Mouse (Mus musculus) intestine, embryonic 14.5 days (tissue): ENCODE measurements around the gene Dusp27. TPM values are rescaled to one million over a fixed set of nuclear protein-coding genes. Genes with fewer than 3 reads are reported as not detected.

ENCODE experiments used
- ATAC-seq: fragments of 200-750 bp; cut with Nextera tagmentation; replicated peaks from 2 replicates; pipeline ENCODE4 v1.8.0; 2017; ENCODE audit warnings: low read depth, moderate number of reproducible peaks, moderate TSS enrichment, moderate library complexity; ENCODE audit not compliant: low FRiP score, low TSS enrichment
- DNase-seq: peaks from one replicate; pipeline ENCODE4 v3.0.0-alpha.2; 2018; ENCODE audit warnings: low spot score
- H3K27ac ChIP-seq: fragments of 300-500 bp; sonication (generic); 2 replicates; pipeline ENCODE4 v1.5.1; 2014; ENCODE audit warnings: low read depth, mild to moderate bottlenecking, control low read depth
- H3K27me3 ChIP-seq: fragments of 300-500 bp; sonication (generic); replicated peaks from 2 replicates; pipeline ENCODE4 v1.6.1; 2014; ENCODE audit warnings: low read length, control low read depth; ENCODE audit not compliant: control insufficient read depth, insufficient read depth
- H3K36me3 ChIP-seq: fragments of 300-500 bp; sonication (generic); 2 replicates; pipeline ENCODE4 v1.6.1; 2014; ENCODE audit warnings: low read length, control low read depth; ENCODE audit not compliant: control insufficient read depth, insufficient read depth
- H3K4me1 ChIP-seq: fragments of 300-500 bp; sonication (generic); replicated peaks from 2 replicates; pipeline ENCODE4 v1.6.1; 2014; ENCODE audit warnings: low read length, control low read depth, mixed read lengths; ENCODE audit not compliant: control insufficient read depth, insufficient read depth
- H3K4me2 ChIP-seq: fragments of 300-500 bp; sonication (generic); 2 replicates; pipeline ENCODE4 v1.6.1; 2014; ENCODE audit warnings: low read length
- H3K4me3 ChIP-seq: fragments of 300-500 bp; sonication (generic); 2 replicates; pipeline ENCODE4 v1.5.1; 2014; ENCODE audit warnings: low read depth, low read length, control low read depth, mixed read lengths
- H3K9ac ChIP-seq: fragments of 300-500 bp; sonication (generic); 2 replicates; pipeline ENCODE4 v1.6.1; 2014; ENCODE audit warnings: mild to moderate bottlenecking, low read length
- H3K9me3 ChIP-seq: fragments of 300-500 bp; sonication (generic); 2 replicates; pipeline ENCODE4 v1.6.1; 2016; ENCODE audit warnings: low read length, control low read depth; ENCODE audit not compliant: control insufficient read depth
- WGBS: fragments of 180-500 bp; shearing (Covaris S2); extraction: QIAGEN DNeasy Blood & Tissue Kit; methylation state at CpG from one replicate; pipeline ENCODE4 v1.1.7; 2014; 5-methylcytosine and 5-hydroxymethylcytosine counted together
- polyA plus RNA-seq: library from polyadenylated mRNA; unstranded; fragments of >200 nt; fragmentation: Nextera tagmentation; extraction: Ambion mirVana; gene quantifications from 2 replicates; pipeline ENCODE4 v1.2.1, GENCODE M21; 2014

Gene Dusp27
- polyA plus RNA-seq, 1 experiment from 2014 or later = 2.4 TPM

DNA sequence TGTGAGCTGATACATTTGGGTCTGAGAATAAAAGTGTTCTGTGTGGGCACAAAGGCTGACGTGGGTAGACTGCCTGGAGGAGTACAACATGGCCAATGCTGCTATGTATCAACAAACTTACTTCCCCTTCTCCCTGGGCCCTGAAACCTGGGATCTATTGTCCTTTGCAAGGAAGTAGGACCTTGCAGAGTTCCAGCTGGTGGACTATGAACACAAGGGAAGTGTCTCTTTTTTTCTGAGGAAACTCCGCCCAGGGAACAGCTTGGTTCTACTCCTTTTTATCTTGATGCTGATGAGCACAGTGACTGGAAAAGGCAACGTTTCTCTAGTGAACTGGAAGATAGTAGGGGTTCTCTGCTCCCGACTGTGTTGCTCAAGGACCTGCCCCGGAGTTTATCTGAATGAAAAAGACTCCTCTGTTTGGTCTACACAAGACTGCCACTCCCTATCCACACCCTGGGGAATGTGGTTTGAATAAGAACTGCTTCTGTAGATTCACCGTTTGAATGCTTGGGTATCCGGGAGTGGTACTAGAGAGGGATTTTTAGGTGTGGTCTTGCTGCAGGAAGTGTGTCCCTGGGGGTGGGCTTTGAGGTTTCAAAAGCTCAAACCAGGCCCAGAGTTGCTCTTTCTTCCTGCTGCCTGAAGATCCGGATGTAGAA lies 2.7 kb downstream of the Dusp27 start:
- H3K4me2 ChIP-seq = no peak overlapping the region
- no peaks in the 10 kb centered on the region for H3K36me3 ChIP-seq
- WGBS = 65% methylated on average over 8 of the region's 8 CpGs
- no peaks in the 10 kb centered on the region for H3K9me3 ChIP-seq
- ATAC-seq (no peak), DNase-seq (no peak)
- H3K4me3 ChIP-seq = no peak overlapping the region
- no peaks in the 10 kb centered on the region for H3K27me3 ChIP-seq
- no peak overlapping the region for H3K27ac ChIP-seq
- peaks cover 14% of the 10 kb centered on the region for H3K4me1 ChIP-seq
- H3K9ac ChIP-seq = no peak overlapping the region

DNA sequence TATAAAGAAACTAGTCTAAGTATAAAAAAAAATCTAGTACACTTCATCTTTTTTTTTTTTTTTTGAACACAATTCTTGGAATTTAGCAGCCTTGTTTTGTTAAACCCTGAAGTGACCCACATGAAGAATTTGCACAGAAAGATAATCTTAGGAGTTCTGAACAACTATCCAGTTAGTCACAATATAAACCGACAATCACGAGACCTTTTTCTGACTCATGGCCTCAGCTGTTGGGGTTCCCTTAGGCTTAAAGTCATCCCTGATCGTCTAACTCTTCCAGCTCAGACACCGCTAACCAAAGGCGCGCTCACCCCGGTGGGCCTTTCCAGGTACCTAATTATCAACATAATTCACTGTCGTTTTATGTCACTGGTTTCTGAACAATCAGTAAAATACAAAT lies 4.0 kb downstream of the Dusp27 start:
- no peak for DNase-seq
- H3K9ac ChIP-seq = no peak overlapping the region
- H3K4me3 ChIP-seq = no peak overlapping the region
- H3K36me3 ChIP-seq = no peaks in the 10 kb centered on the region
- 96% methylated on average over 8 of the region's 8 CpGs for WGBS
- H3K27me3 ChIP-seq = no peaks in the 10 kb centered on the region
- peaks cover 14% of the 10 kb centered on the region for H3K4me1 ChIP-seq
- no peak overlapping the region for H3K27ac ChIP-seq
- no peak overlapping the region for H3K4me2 ChIP-seq
- H3K9me3 ChIP-seq = no peaks in the 10 kb centered on the region
- ATAC-seq = no peak

DNA sequence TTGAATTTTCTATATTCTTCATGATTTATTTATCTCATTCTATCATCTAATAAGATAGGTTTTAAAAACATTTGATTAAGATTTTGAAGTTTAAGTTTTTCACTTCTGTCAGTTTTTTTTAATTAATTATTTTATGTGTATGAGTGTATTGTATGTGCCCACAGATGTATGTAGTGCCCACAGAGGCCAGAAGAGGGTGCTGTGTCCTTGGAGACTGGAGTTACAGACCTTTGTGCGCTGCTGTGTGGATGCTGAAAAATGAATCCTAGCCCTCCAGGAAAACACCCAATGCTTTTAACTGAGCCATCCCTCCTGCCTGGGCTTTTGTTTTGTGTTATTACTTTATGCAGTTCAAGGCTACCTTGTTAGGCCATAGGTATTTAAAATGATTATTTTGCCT lies 4.7 kb downstream of the Dusp27 start:
- Histone ChIP-seq H3K9ac (no peak overlapping the region), H3K36me3 (no peaks in the 10 kb centered on the region), H3K9me3 (no peaks in the 10 kb centered on the region), H3K4me3 (no peak overlapping the region), H3K4me1 (peaks cover 12% of the 10 kb centered on the region), H3K4me2 (no peak overlapping the region), H3K27me3 (no peaks in the 10 kb centered on the region), H3K27ac (no peak overlapping the region)
- no peak for ATAC-seq
- 94% methylated on average over 1 of the region's 1 CpGs for WGBS
- no peak for DNase-seq

DNA sequence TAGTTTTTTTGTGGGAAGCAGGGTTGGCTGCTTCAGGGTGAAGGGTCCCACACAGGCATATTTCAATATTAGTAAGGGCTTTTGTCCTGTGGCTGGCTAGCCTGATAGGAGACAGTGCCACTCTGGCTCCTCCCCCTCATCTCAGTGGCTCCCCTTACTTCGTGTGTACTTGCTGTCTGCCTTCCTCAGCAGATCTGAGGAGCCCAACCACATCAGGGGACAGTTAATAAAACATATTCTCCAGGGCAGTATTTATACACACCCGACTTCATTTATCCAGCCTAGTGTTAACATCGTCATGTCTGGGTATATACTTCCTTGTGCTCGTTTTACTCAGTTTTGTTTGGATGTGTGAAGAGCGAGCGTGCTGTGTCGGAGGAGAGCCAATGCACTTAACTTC lies 5.6 kb downstream of the Dusp27 start:
- H3K4me1 ChIP-seq = peaks cover 7% of the 10 kb centered on the region; the same call in 1 of the 2 replicates
- no peak for ATAC-seq

DNA sequence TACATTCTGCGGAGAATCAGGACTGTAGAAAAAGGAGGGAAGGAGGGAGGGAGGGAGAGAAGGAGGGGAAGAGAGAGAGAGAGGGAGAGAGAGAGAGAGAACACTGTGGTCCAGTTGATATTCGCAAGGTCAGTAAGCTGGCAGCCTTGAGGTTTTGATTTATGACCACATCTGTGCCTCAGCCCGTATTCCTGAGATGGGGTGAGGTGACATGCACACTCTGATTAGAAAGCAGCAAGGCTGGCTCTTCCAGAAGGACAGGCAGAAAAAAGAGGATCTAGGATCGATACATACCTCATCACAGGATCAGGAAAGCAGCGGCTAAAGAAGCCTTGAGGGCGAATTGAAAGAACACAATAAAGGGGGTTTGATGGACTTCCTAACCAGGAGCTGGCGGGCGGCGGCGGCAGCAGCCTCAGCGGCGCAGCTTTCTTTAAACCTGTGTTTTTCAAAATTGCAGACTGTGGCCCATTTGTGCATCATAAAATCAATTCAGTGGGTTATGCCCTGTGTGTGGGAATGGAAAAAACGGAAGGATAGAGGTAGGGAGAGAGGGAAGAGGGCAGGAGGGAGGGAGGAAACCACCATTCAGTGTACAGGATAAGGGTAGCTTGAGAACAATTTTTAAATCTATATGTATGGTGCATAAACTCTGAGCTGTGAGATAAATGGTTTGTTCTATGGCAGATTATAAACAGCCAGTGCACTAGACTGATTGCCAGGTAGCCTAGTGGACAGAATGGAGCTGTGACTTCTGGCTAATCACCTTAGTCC lies 9.7 kb downstream of the Dusp27 start:
- Histone ChIP-seq H3K9me3 (no peaks in the 10 kb centered on the region), H3K4me1 (0 out of 2 replicates have a peak, but pooled peaks cover 7% of the 10 kb centered on the region), H3K4me3 (no peak overlapping the region), H3K4me2 (no peak overlapping the region), H3K9ac (no peak overlapping the region), H3K36me3 (no peaks in the 10 kb centered on the region), H3K27me3 (no peaks in the 10 kb centered on the region), H3K27ac (no peak overlapping the region)
- 54% methylated on average over 13 of the region's 13 CpGs for WGBS
- DNase-seq (no peak), ATAC-seq (no peak)

More for the DNA sequence above, 5.6 kb downstream of the Dusp27 start:
- H3K4me3 ChIP-seq = no peak overlapping the region
- 41% methylated on average over 7 of the region's 7 CpGs for WGBS
- H3K27ac ChIP-seq = no peak overlapping the region
- H3K9me3 ChIP-seq = no peaks in the 10 kb centered on the region
- H3K9ac ChIP-seq = no peak overlapping the region
- no peaks in the 10 kb centered on the region for H3K36me3 ChIP-seq
- no peak overlapping the region for H3K4me2 ChIP-seq
- DNase-seq = no peak
- H3K27me3 ChIP-seq = no peaks in the 10 kb centered on the region

DNA sequence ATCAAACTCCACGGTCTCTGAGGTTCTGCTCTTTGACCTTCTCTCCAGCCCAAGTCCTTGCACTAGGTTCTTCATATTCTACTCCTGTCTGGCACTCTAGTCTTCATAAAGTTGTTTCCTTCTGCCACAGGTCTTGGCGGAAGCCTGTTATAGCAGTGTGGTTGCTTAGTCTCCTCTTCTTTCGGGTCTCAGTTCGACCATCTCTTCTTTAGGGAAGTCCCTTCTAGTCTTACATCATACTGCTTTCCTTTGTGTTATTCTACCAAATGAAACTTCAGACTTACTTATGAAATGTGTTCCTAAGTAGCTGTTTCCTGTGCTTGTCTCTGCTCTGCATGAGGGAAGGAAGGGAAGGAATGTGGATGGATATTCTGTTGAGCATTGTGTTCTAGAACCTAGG lies 12.0 kb downstream of the Dusp27 start:
- DNase-seq (no peak), ATAC-seq (no peak)
- no peaks in the 10 kb centered on the region for H3K36me3 ChIP-seq
- no peaks in the 10 kb centered on the region for H3K9me3 ChIP-seq
- 92% methylated on average over 4 of the region's 4 CpGs for WGBS
- no peak overlapping the region for H3K27ac ChIP-seq
- H3K4me2 ChIP-seq = no peak overlapping the region
- no peak overlapping the region for H3K4me3 ChIP-seq
- H3K27me3 ChIP-seq = no peaks in the 10 kb centered on the region
- H3K9ac ChIP-seq = no peak overlapping the region
- 0 out of 2 replicates have a peak, but pooled peaks cover 3% of the 10 kb centered on the region for H3K4me1 ChIP-seq

DNA sequence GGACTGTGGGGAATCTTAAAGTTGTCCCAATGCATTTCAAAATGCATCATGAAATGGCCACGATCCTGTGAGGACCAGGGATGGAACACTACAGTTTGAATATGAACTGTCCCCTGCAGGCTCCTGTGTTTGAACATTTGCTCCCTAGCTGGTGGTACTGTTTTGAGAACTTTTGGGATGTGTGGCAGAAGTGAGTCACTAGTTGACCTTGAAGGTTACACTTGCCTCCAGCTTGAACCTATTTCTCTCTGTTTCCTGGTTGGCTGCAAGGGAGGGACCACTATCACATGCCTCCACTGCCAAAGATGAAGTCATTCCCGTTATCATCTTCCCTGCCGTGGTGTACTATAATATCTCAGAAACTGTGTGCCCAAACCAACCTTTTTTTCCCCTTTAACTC lies 12.7 kb downstream of the Dusp27 start:
- H3K4me3 ChIP-seq = no peak overlapping the region
- H3K9ac ChIP-seq = no peak overlapping the region
- H3K4me2 ChIP-seq = no peak overlapping the region
- no peaks in the 10 kb centered on the region for H3K27me3 ChIP-seq
- no peaks in the 10 kb centered on the region for H3K36me3 ChIP-seq
- 91% methylated on average over 3 of the region's 3 CpGs for WGBS
- H3K4me1 ChIP-seq = 0 out of 2 replicates have a peak, but pooled peaks cover 3% of the 10 kb centered on the region
- H3K27ac ChIP-seq = no peak overlapping the region
- DNase-seq = no peak
- no peak for ATAC-seq
- H3K9me3 ChIP-seq = no peaks in the 10 kb centered on the region

DNA sequence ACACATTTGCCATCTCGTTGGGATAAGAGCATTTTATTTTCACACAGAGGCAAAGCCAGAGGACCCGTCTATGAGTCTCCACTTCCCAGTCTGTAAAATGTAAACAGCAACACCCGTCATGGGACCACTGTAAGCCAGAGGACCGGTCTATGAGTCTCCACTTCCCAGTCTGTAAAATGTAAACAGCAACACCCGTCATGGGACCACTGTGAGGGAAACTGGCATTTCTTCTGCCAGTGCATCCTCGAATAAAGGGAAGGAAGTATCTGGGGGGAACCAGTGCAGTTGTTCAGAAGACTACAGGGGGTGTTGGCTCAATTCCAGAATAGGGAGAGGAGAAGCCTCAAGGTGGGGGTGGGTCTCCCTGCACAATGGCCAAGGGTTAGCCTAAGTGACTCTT lies 22.3 kb downstream of the Dusp27 start:
- Histone ChIP-seq H3K27me3 (no peaks in the 10 kb centered on the region), H3K4me2 (no peak overlapping the region), H3K36me3 (no peaks in the 10 kb centered on the region), H3K4me3 (no peak overlapping the region), H3K27ac (no peak overlapping the region), H3K9me3 (no peaks in the 10 kb centered on the region), H3K9ac (no peak overlapping the region), H3K4me1 (no peaks in the 10 kb centered on the region)
- ATAC-seq = 0 out of 2 replicates have a peak, but pooled peaks have one; percentile 15
- 58% methylated on average over 6 of the region's 6 CpGs for WGBS
- DNase-seq = no peak
